Mouse (Mus musculus) heart, embryonic 12.5 days (tissue): ENCODE measurements around the gene Slc19a1. TPM values are rescaled to one million over a fixed set of nuclear protein-coding genes. Genes with fewer than 3 reads are reported as not detected.
A peak's percentile ranks its signal among the peaks of the same experiment; 100 is the strongest.

Source experiments
- ATAC-seq: fragments of 200-750 bp; cut with Nextera tagmentation; 2 replicates; pipeline ENCODE4 v1.8.0; 2017; ENCODE audit warnings: moderate TSS enrichment, moderate library complexity; ENCODE audit not compliant: insufficient number of reproducible peaks, low FRiP score
- H3K27ac ChIP-seq: fragments of 300-500 bp; sonication (generic); 2 replicates; pipeline ENCODE4 v1.5.1; 2016; ENCODE audit warnings: mild to moderate bottlenecking, moderate library complexity; ENCODE audit not compliant: poor library complexity, severe bottlenecking
- H3K27me3 ChIP-seq: fragments of 300-500 bp; sonication (generic); replicated peaks from 2 replicates; pipeline ENCODE4 v1.6.1; 2016; ENCODE audit warnings: mild to moderate bottlenecking, moderate library complexity
- H3K36me3 ChIP-seq: fragments of 300-500 bp; sonication (generic); 2 replicates; pipeline ENCODE4 v1.6.1; 2016; ENCODE audit warnings: mild to moderate bottlenecking, moderate library complexity
- H3K4me1 ChIP-seq: fragments of 300-500 bp; sonication (generic); replicated peaks from 2 replicates; pipeline ENCODE4 v1.6.1; 2016; ENCODE audit warnings: mild to moderate bottlenecking
- H3K4me2 ChIP-seq: fragments of 300-500 bp; sonication (generic); 2 replicates; pipeline ENCODE4 v1.6.1; 2016; ENCODE audit warnings: mild to moderate bottlenecking, moderate library complexity
- H3K4me3 ChIP-seq: fragments of 300-500 bp; sonication (generic); 2 replicates; pipeline ENCODE4 v1.5.1; 2016; ENCODE audit warnings: mild to moderate bottlenecking
- H3K9ac ChIP-seq: fragments of 300-500 bp; sonication (generic); 2 replicates; pipeline ENCODE4 v1.6.1; 2016; ENCODE audit warnings: mild to moderate bottlenecking, moderate library complexity
- H3K9me3 ChIP-seq: fragments of 300-500 bp; sonication (generic); replicated peaks from 2 replicates; pipeline ENCODE4 v1.6.1; 2016; ENCODE audit warnings: mild to moderate bottlenecking, moderate library complexity
- WGBS: fragments of 180-500 bp; shearing (Covaris S2); methylation state at CpG from one replicate; pipeline ENCODE4 v1.1.7; 2016; 5-methylcytosine and 5-hydroxymethylcytosine counted together
- polyA plus RNA-seq: library from polyadenylated mRNA; unstranded; fragments of >200 nt; fragmentation: Nextera tagmentation; extraction: Ambion mirVana; gene quantifications from 2 replicates; pipeline ENCODE4 v1.2.1, GENCODE M21; 2016

Gene Slc19a1
- polyA plus RNA-seq, 1 experiment from 2014 or later, result 12.9 TPM

GRCm38 (mm10) chr10:77095666-77096065, 63.6 kb downstream of the Slc19a1 start:
- no peak for ATAC-seq
- Histone ChIP-seq H3K9me3 (peaks cover 9% of the 10 kb centered on the region), H3K4me1 (peaks cover 41% of the 10 kb centered on the region), H3K27me3 (no peaks in the 10 kb centered on the region), H3K4me3 (no peak overlapping the region), H3K36me3 (peaks cover 45% of the 10 kb centered on the region), H3K9ac (no peak overlapping the region), H3K4me2 (no peak overlapping the region), H3K27ac (no peak overlapping the region)
- 87% methylated on average over 3 of the region's 3 CpGs for WGBS

GRCm38 (mm10) chr10:77097006-77097889, 65.2 kb downstream of the Slc19a1 start:
- H3K9ac ChIP-seq, result no peak overlapping the region
- no peak overlapping the region for H3K4me2 ChIP-seq
- H3K9me3 ChIP-seq, result peaks cover 9% of the 10 kb centered on the region
- ATAC-seq, result no peak
- H3K36me3 ChIP-seq, result peaks cover 41% of the 10 kb centered on the region
- WGBS, result 57% methylated on average over 12 of the region's 12 CpGs
- H3K4me1 ChIP-seq, result peaks cover 36% of the 10 kb centered on the region
- H3K4me3 ChIP-seq, result no peak overlapping the region
- no peaks in the 10 kb centered on the region for H3K27me3 ChIP-seq
- H3K27ac ChIP-seq, result peak overlapping the region; percentile 72

- Histone ChIP-seq H3K27ac (peak overlapping the region; percentile 72), H3K4me3 (no peak overlapping the region), H3K27me3 (no peaks in the 10 kb centered on the region), H3K9me3 (peaks cover 4% of the 10 kb centered on the region), H3K36me3 (peaks cover 35% of the 10 kb centered on the region), H3K4me1 (peaks cover 36% of the 10 kb centered on the region), H3K4me2 (no peak overlapping the region), H3K9ac (no peak overlapping the region)
- WGBS, result 49% methylated on average over 4 of the region's 4 CpGs
- ATAC-seq, result no peak
Observed at GRCm38 (mm10) chr10:77097890-77098200, 65.8 kb downstream of the Slc19a1 start.

GRCm38 (mm10) chr10:77098619-77099018, 66.6 kb downstream of the Slc19a1 start:
- no peaks in the 10 kb centered on the region for H3K9me3 ChIP-seq
- no peak overlapping the region for H3K9ac ChIP-seq
- H3K36me3 ChIP-seq, result peaks cover 27% of the 10 kb centered on the region
- no peaks in the 10 kb centered on the region for H3K27me3 ChIP-seq
- 80% methylated on average over 2 of the region's 2 CpGs for WGBS
- peak overlapping the region; percentile 72 for H3K27ac ChIP-seq
- H3K4me2 ChIP-seq, result no peak overlapping the region
- ATAC-seq, result no peak
- no peak overlapping the region for H3K4me3 ChIP-seq
- H3K4me1 ChIP-seq, result peaks cover 36% of the 10 kb centered on the region

- Histone ChIP-seq H3K9ac (no peak overlapping the region), H3K36me3 (peaks cover 17% of the 10 kb centered on the region), H3K4me3 (no peak overlapping the region), H3K4me2 (no peak overlapping the region), H3K9me3 (no peaks in the 10 kb centered on the region), H3K27me3 (no peaks in the 10 kb centered on the region), H3K4me1 (peaks cover 42% of the 10 kb centered on the region), H3K27ac (no peak overlapping the region)
- WGBS, result 86% methylated on average over 4 of the region's 4 CpGs
- ATAC-seq, result no peak
Observed at GRCm38 (mm10) chr10:77099777-77100176, 67.7 kb downstream of the Slc19a1 start.

GRCm38 (mm10) chr10:77103689-77104088, 71.6 kb downstream of the Slc19a1 start:
- Histone ChIP-seq H3K4me3 (no peak overlapping the region), H3K4me2 (no peak overlapping the region), H3K9me3 (no peaks in the 10 kb centered on the region), H3K27me3 (no peaks in the 10 kb centered on the region), H3K4me1 (peaks cover 36% of the 10 kb centered on the region), H3K27ac (no peak overlapping the region), H3K9ac (no peak overlapping the region), H3K36me3 (peaks cover 3% of the 10 kb centered on the region; the same call in 1 of the 2 replicates)
- WGBS, result 59% methylated on average over 8 of the region's 8 CpGs
- ATAC-seq, result no peak

- no peak for ATAC-seq
- Histone ChIP-seq H3K4me1 (peaks cover 36% of the 10 kb centered on the region), H3K9me3 (no peaks in the 10 kb centered on the region), H3K27me3 (no peaks in the 10 kb centered on the region), H3K27ac (no peak overlapping the region), H3K36me3 (peaks cover 3% of the 10 kb centered on the region; the same call in 1 of the 2 replicates), H3K4me3 (no peak overlapping the region), H3K9ac (no peak overlapping the region), H3K4me2 (no peak overlapping the region)
Observed at GRCm38 (mm10) chr10:77104327-77104726, 72.3 kb downstream of the Slc19a1 start.

- H3K4me1 ChIP-seq, result peaks cover 65% of the 10 kb centered on the region
- no peak overlapping the region for H3K4me3 ChIP-seq
- H3K9ac ChIP-seq, result no peak overlapping the region
- H3K36me3 ChIP-seq, result peaks cover 3% of the 10 kb centered on the region; the same call in 1 of the 2 replicates
- H3K27me3 ChIP-seq, result no peaks in the 10 kb centered on the region
- 71% methylated on average over 4 of the region's 4 CpGs for WGBS
- ATAC-seq, result no peak
- H3K9me3 ChIP-seq, result no peaks in the 10 kb centered on the region
- no peak overlapping the region for H3K27ac ChIP-seq
- no peak overlapping the region for H3K4me2 ChIP-seq
Observed at GRCm38 (mm10) chr10:77108106-77108505, 76.1 kb downstream of the Slc19a1 start.

- H3K9me3 ChIP-seq, result no peaks in the 10 kb centered on the region
- peaks cover 3% of the 10 kb centered on the region; the same call in 1 of the 2 replicates for H3K36me3 ChIP-seq
- no peaks in the 10 kb centered on the region for H3K27me3 ChIP-seq
- no peak overlapping the region for H3K27ac ChIP-seq
- H3K9ac ChIP-seq, result no peak overlapping the region
- no peak overlapping the region for H3K4me2 ChIP-seq
- no peak overlapping the region for H3K4me3 ChIP-seq
- ATAC-seq, result no peak
- H3K4me1 ChIP-seq, result peaks cover 75% of the 10 kb centered on the region
- WGBS, result 61% methylated on average over 9 of the region's 9 CpGs
Observed at GRCm38 (mm10) chr10:77110010-77110409, 78.0 kb downstream of the Slc19a1 start.

Other genes starting within 250 kb of the Slc19a1 start
- 11.7 and 12.6 TPM in 2 replicates for gene Pcbp3, start 70.4 kb upstream of the Slc19a1 start, polyA plus RNA-seq
- gene Col18a1, start 134.3 kb downstream of the Slc19a1 start, polyA plus RNA-seq, result 271 and 284 TPM in 2 replicates
- 131 and 135 TPM in 2 replicates for gene Pofut2, start 227.0 kb downstream of the Slc19a1 start, polyA plus RNA-seq